Mouse (Mus musculus): ENCODE data around the gene Sec14l3.

GRCm38 (mm10) chr11:4098120-4098519, 33.5 kb downstream of the Sec14l3 start:
- peak; percentile 22; the same call in 1 of the 2 replicates for TF ChIP-seq CTCF (IDR thresholded peaks at IDR 0.05; ENCODE audit: control insufficient read depth, insufficient read depth, low read length)
- TF ChIP-seq POLR2A (IDR thresholded peaks at IDR 0.05; ENCODE audit: borderline replicate concordance, control insufficient read depth, low read depth, low read length): no peak
